Mouse (Mus musculus) liver, embryonic 15.5 days (tissue): Measurements from ENCODE around the gene Ube2t. TPM values are rescaled to one million over a fixed set of nuclear protein-coding genes. Genes with fewer than 3 reads are reported as not detected.

ENCODE experiments used
- ATAC-seq: fragments of 200-750 bp; cut with Nextera tagmentation; 2 replicates; pipeline ENCODE4 v1.8.0; 2017; ENCODE audit warnings: moderate number of reproducible peaks, mild to moderate bottlenecking, moderate library complexity; ENCODE audit not compliant: insufficient read depth
- H3K27ac ChIP-seq: fragments of 300-500 bp; sonication (generic); replicated peaks from 2 replicates; pipeline ENCODE4 v1.5.1; 2015; ENCODE audit warnings: mild to moderate bottlenecking, inconsistent platforms
- H3K27me3 ChIP-seq: fragments of 300-500 bp; sonication (generic); 2 replicates; pipeline ENCODE4 v1.6.1; 2015; ENCODE audit warnings: mild to moderate bottlenecking, inconsistent platforms
- H3K36me3 ChIP-seq: fragments of 300-500 bp; sonication (generic); replicated peaks from 2 replicates; pipeline ENCODE4 v1.6.1; 2015; ENCODE audit warnings: moderate library complexity, mild to moderate bottlenecking, inconsistent platforms
- H3K4me1 ChIP-seq: fragments of 300-500 bp; sonication (generic); replicated peaks from 2 replicates; pipeline ENCODE4 v1.6.1; 2015; ENCODE audit warnings: inconsistent platforms
- H3K4me2 ChIP-seq: fragments of 300-500 bp; sonication (generic); 2 replicates; pipeline ENCODE4 v1.6.1; 2015; ENCODE audit warnings: moderate library complexity, mild to moderate bottlenecking, inconsistent platforms
- H3K4me3 ChIP-seq: fragments of 300-500 bp; sonication (generic); replicated peaks from 2 replicates; pipeline ENCODE4 v1.5.1; 2015; ENCODE audit warnings: mild to moderate bottlenecking, inconsistent platforms
- H3K9ac ChIP-seq: fragments of 300-500 bp; sonication (generic); 2 replicates; pipeline ENCODE4 v1.6.1; 2015; ENCODE audit warnings: moderate library complexity, mild to moderate bottlenecking, inconsistent platforms
- H3K9me3 ChIP-seq: fragments of 300-500 bp; sonication (generic); replicated peaks from 2 replicates; pipeline ENCODE4 v1.6.1; 2016; ENCODE audit warnings: inconsistent platforms
- WGBS: fragments of 180-500 bp; shearing (Covaris S2); methylation state at CpG from one replicate; pipeline ENCODE4 v1.1.7; 2015; ENCODE audit warnings: mixed read lengths; ENCODE audit not compliant: insufficient replicate concordance; 5-methylcytosine and 5-hydroxymethylcytosine counted together
- polyA plus RNA-seq: library from polyadenylated mRNA; unstranded; fragments of >200 nt; fragmentation: Nextera tagmentation; extraction: Ambion mirVana; gene quantifications from 2 replicates; pipeline ENCODE4 v1.2.1, GENCODE M21; 2015

Ube2t gene
- polyA plus RNA-seq, 1 experiment from 2014 or later = 32.5 TPM

- no peaks in the 10 kb centered on the region for H3K36me3 ChIP-seq
- no peaks in the 10 kb centered on the region for H3K9me3 ChIP-seq
- H3K4me1 ChIP-seq = no peaks in the 10 kb centered on the region
- 66% methylated on average over 4 of the region's 4 CpGs for WGBS
- ATAC-seq = no peak
- H3K4me2 ChIP-seq = no peak overlapping the region
- H3K27me3 ChIP-seq = peaks cover 16% of the 10 kb centered on the region
- H3K9ac ChIP-seq = no peak overlapping the region
- no peak overlapping the region for H3K27ac ChIP-seq
- H3K4me3 ChIP-seq = no peak overlapping the region
Observed at GRCm38 (mm10) chr1:134995437-134995836, 33.1 kb downstream of the Ube2t start.

- H3K27ac ChIP-seq = no peak overlapping the region
- 0% methylated on average over 1 of the region's 1 CpGs for WGBS
- H3K9ac ChIP-seq = no peak overlapping the region
- H3K4me1 ChIP-seq = no peaks in the 10 kb centered on the region
- H3K36me3 ChIP-seq = no peaks in the 10 kb centered on the region
- no peaks in the 10 kb centered on the region for H3K9me3 ChIP-seq
- no peak overlapping the region for H3K4me2 ChIP-seq
- no peak overlapping the region for H3K4me3 ChIP-seq
- H3K27me3 ChIP-seq = peaks cover 12% of the 10 kb centered on the region; the same call in 1 of the 2 replicates
- ATAC-seq = no peak
Observed at GRCm38 (mm10) chr1:134995954-134996353, 33.6 kb downstream of the Ube2t start.

GRCm38 (mm10) chr1:134996471-134996870 lies 34.1 kb downstream of the Ube2t start:
- H3K36me3 ChIP-seq = no peaks in the 10 kb centered on the region
- no peak overlapping the region for H3K27ac ChIP-seq
- no peaks in the 10 kb centered on the region for H3K4me1 ChIP-seq
- no peaks in the 10 kb centered on the region for H3K9me3 ChIP-seq
- H3K4me2 ChIP-seq = no peak overlapping the region
- H3K9ac ChIP-seq = no peak overlapping the region
- no peak for ATAC-seq
- no peak overlapping the region for H3K4me3 ChIP-seq
- WGBS = 68% methylated on average over 7 of the region's 7 CpGs
- H3K27me3 ChIP-seq = peaks cover 12% of the 10 kb centered on the region; the same call in 1 of the 2 replicates

GRCm38 (mm10) chr1:134997568-134997967 lies 35.2 kb downstream of the Ube2t start:
- no peak overlapping the region for H3K27ac ChIP-seq
- H3K9ac ChIP-seq = no peak overlapping the region
- no peak overlapping the region for H3K4me3 ChIP-seq
- H3K4me2 ChIP-seq = no peak overlapping the region
- no peak for ATAC-seq
- WGBS = 48% methylated on average over 5 of the region's 5 CpGs
- no peaks in the 10 kb centered on the region for H3K9me3 ChIP-seq
- H3K4me1 ChIP-seq = no peaks in the 10 kb centered on the region
- no peaks in the 10 kb centered on the region for H3K36me3 ChIP-seq
- H3K27me3 ChIP-seq = peaks cover 12% of the 10 kb centered on the region; the same call in 1 of the 2 replicates

- Histone ChIP-seq H3K4me2 (no peak overlapping the region), H3K36me3 (no peaks in the 10 kb centered on the region), H3K9ac (no peak overlapping the region), H3K27me3 (peaks cover 12% of the 10 kb centered on the region; the same call in 1 of the 2 replicates), H3K9me3 (no peaks in the 10 kb centered on the region), H3K27ac (no peak overlapping the region), H3K4me1 (no peaks in the 10 kb centered on the region), H3K4me3 (no peak overlapping the region)
- ATAC-seq = no peak
- WGBS = 69% methylated on average over 8 of the region's 8 CpGs
Observed at GRCm38 (mm10) chr1:134998231-134998630, 35.9 kb downstream of the Ube2t start.

- 39% methylated on average over 9 of the region's 9 CpGs for WGBS
Observed at GRCm38 (mm10) chr1:135000527-135000926, 38.2 kb downstream of the Ube2t start.

GRCm38 (mm10) chr1:135003346-135003745 lies 41.0 kb downstream of the Ube2t start:
- Histone ChIP-seq H3K4me2 (no peak overlapping the region), H3K27me3 (no peaks in the 10 kb centered on the region), H3K36me3 (no peaks in the 10 kb centered on the region), H3K4me3 (no peak overlapping the region), H3K27ac (no peak overlapping the region), H3K9ac (no peak overlapping the region), H3K4me1 (no peaks in the 10 kb centered on the region), H3K9me3 (no peaks in the 10 kb centered on the region)
- ATAC-seq = no peak
- 60% methylated on average over 4 of the region's 4 CpGs for WGBS

More at GRCm38 (mm10) chr1:135000527-135000926, 38.2 kb downstream of the Ube2t start:
- Histone ChIP-seq H3K9ac (no peak overlapping the region), H3K36me3 (no peaks in the 10 kb centered on the region), H3K27ac (no peak overlapping the region), H3K4me1 (no peaks in the 10 kb centered on the region), H3K27me3 (peaks cover 4% of the 10 kb centered on the region; the same call in 1 of the 2 replicates), H3K4me3 (no peak overlapping the region), H3K9me3 (no peaks in the 10 kb centered on the region), H3K4me2 (no peak overlapping the region)
- ATAC-seq = no peak

- no peaks in the 10 kb centered on the region for H3K27me3 ChIP-seq
- no peak overlapping the region for H3K9ac ChIP-seq
- no peak overlapping the region for H3K4me3 ChIP-seq
- H3K36me3 ChIP-seq = no peaks in the 10 kb centered on the region
- WGBS = 61% methylated on average over 7 of the region's 7 CpGs
- H3K27ac ChIP-seq = no peak overlapping the region
- H3K4me2 ChIP-seq = no peak overlapping the region
- H3K9me3 ChIP-seq = no peaks in the 10 kb centered on the region
- H3K4me1 ChIP-seq = no peaks in the 10 kb centered on the region
- no peak for ATAC-seq
Observed at GRCm38 (mm10) chr1:135005696-135006095, 43.3 kb downstream of the Ube2t start.

- H3K4me2 ChIP-seq = no peak overlapping the region
- H3K4me3 ChIP-seq = no peak overlapping the region
- 51% methylated on average over 3 of the region's 3 CpGs for WGBS
Observed at GRCm38 (mm10) chr1:135009833-135010232, 47.5 kb downstream of the Ube2t start.

GRCm38 (mm10) chr1:135011912-135012311 lies 49.5 kb downstream of the Ube2t start:
- ATAC-seq = no peak
- no peak overlapping the region for H3K27ac ChIP-seq
- H3K27me3 ChIP-seq = peaks cover 6% of the 10 kb centered on the region; the same call in 1 of the 2 replicates
- H3K4me1 ChIP-seq = no peaks in the 10 kb centered on the region
- WGBS = 77% methylated on average over 5 of the region's 5 CpGs
- no peak overlapping the region for H3K9ac ChIP-seq
- no peaks in the 10 kb centered on the region for H3K36me3 ChIP-seq
- no peaks in the 10 kb centered on the region for H3K9me3 ChIP-seq
- no peak overlapping the region for H3K4me2 ChIP-seq
- H3K4me3 ChIP-seq = no peak overlapping the region

More at GRCm38 (mm10) chr1:135009833-135010232, 47.5 kb downstream of the Ube2t start:
- Histone ChIP-seq H3K27me3 (peaks cover 6% of the 10 kb centered on the region; the same call in 1 of the 2 replicates), H3K4me1 (no peaks in the 10 kb centered on the region), H3K36me3 (no peaks in the 10 kb centered on the region), H3K27ac (no peak overlapping the region), H3K9ac (no peak overlapping the region), H3K9me3 (no peaks in the 10 kb centered on the region)
- ATAC-seq = no peak

- Histone ChIP-seq H3K4me2 (no peak overlapping the region), H3K9ac (no peak overlapping the region), H3K27ac (no peak overlapping the region), H3K4me1 (no peaks in the 10 kb centered on the region), H3K36me3 (no peaks in the 10 kb centered on the region), H3K9me3 (no peaks in the 10 kb centered on the region), H3K27me3 (peaks cover 6% of the 10 kb centered on the region; the same call in 1 of the 2 replicates), H3K4me3 (no peak overlapping the region)
- no peak for ATAC-seq
- whole genome bisulfite sequencing = 58% methylated on average over 9 of the region's 9 CpGs
Observed at GRCm38 (mm10) chr1:135012472-135012871, 50.1 kb downstream of the Ube2t start.

- no peak overlapping the region for H3K9ac ChIP-seq
- H3K4me1 ChIP-seq = no peaks in the 10 kb centered on the region
- 60% methylated on average over 10 of the region's 10 CpGs for WGBS
- H3K27ac ChIP-seq = no peak overlapping the region
- no peaks in the 10 kb centered on the region for H3K9me3 ChIP-seq
- no peak overlapping the region for H3K4me3 ChIP-seq
- H3K36me3 ChIP-seq = no peaks in the 10 kb centered on the region
- H3K27me3 ChIP-seq = peaks cover 6% of the 10 kb centered on the region
- H3K4me2 ChIP-seq = no peak overlapping the region
- no peak for ATAC-seq
Observed at GRCm38 (mm10) chr1:135014921-135015445, 52.6 kb downstream of the Ube2t start.
